Mouse (Mus musculus): ENCODE data around the gene Gm17455. TPM values are rescaled to one million over a fixed set of nuclear protein-coding genes. Genes with fewer than 3 reads are reported as not detected.

Gene Gm17455
- polyA plus RNA-seq, 1 experiment from 2014 or later = 1.3 TPM

GRCm38 (mm10) chr10:60379419-60379957, 20.0 kb upstream of the Gm17455 start:
- Histone ChIP-seq H3K4me3 (ENCODE audit: low read depth, low read length) (no peak overlapping the region), H3K27me3 (ENCODE audit: control insufficient read depth, insufficient read depth, low read length) (no peaks in the 10 kb centered on the region), H3K36me3 (replicated peaks; ENCODE audit: control insufficient read depth, insufficient read depth, low read depth, low read length) (no peaks in the 10 kb centered on the region), H3K4me2 (ENCODE audit: low read depth, low read length) (no peak overlapping the region), H3K9ac (replicated peaks; ENCODE audit: low read length) (no peak overlapping the region), H3K4me1 (ENCODE audit: control insufficient read depth, insufficient read depth, low read length) (no peaks in the 10 kb centered on the region), H3K27ac (replicated peaks; ENCODE audit: low read depth, low read length) (no peak overlapping the region), H3K9me3 (replicated peaks; ENCODE audit: control insufficient read depth, low read length) (no peaks in the 10 kb centered on the region)
- DNase-seq (ENCODE audit: low spot score) (no peak), ATAC-seq (replicated peaks; ENCODE audit: insufficient number of reproducible peaks, low FRiP score, low TSS enrichment, low read depth) (no peak)
- 62% methylated on average over 9 of the region's 9 CpGs for WGBS

GRCm38 (mm10) chr10:60380229-60380628, 19.3 kb upstream of the Gm17455 start:
- Histone ChIP-seq H3K4me3 (ENCODE audit: low read depth, low read length) (no peak overlapping the region), H3K36me3 (replicated peaks; ENCODE audit: control insufficient read depth, insufficient read depth, low read depth, low read length) (no peaks in the 10 kb centered on the region), H3K27me3 (ENCODE audit: control insufficient read depth, insufficient read depth, low read length) (no peaks in the 10 kb centered on the region), H3K9me3 (replicated peaks; ENCODE audit: control insufficient read depth, low read length) (no peaks in the 10 kb centered on the region), H3K4me2 (ENCODE audit: low read depth, low read length) (no peak overlapping the region), H3K9ac (replicated peaks; ENCODE audit: low read length) (no peak overlapping the region), H3K27ac (replicated peaks; ENCODE audit: low read depth, low read length) (no peak overlapping the region), H3K4me1 (ENCODE audit: control insufficient read depth, insufficient read depth, low read length) (no peaks in the 10 kb centered on the region)
- ATAC-seq (replicated peaks; ENCODE audit: insufficient number of reproducible peaks, low FRiP score, low TSS enrichment, low read depth) (no peak), DNase-seq (ENCODE audit: low spot score) (no peak)
- 59% methylated on average over 3 of the region's 3 CpGs for WGBS

GRCm38 (mm10) chr10:60381142-60381925, 18.2 kb upstream of the Gm17455 start:
- no peak overlapping the region for H3K9ac ChIP-seq (replicated peaks; ENCODE audit: low read length)
- no peak overlapping the region for H3K27ac ChIP-seq (replicated peaks; ENCODE audit: low read depth, low read length)
- no peaks in the 10 kb centered on the region for H3K27me3 ChIP-seq (ENCODE audit: control insufficient read depth, insufficient read depth, low read length)
- H3K36me3 ChIP-seq (replicated peaks; ENCODE audit: control insufficient read depth, insufficient read depth, low read depth, low read length) = no peaks in the 10 kb centered on the region
- 68% methylated on average over 10 of the region's 10 CpGs for WGBS
- H3K4me2 ChIP-seq (ENCODE audit: low read depth, low read length) = no peak overlapping the region
- no peak for DNase-seq (ENCODE audit: low spot score)
- H3K4me1 ChIP-seq (ENCODE audit: control insufficient read depth, insufficient read depth, low read length) = no peaks in the 10 kb centered on the region
- no peaks in the 10 kb centered on the region for H3K9me3 ChIP-seq (replicated peaks; ENCODE audit: control insufficient read depth, low read length)
- ATAC-seq (replicated peaks; ENCODE audit: insufficient number of reproducible peaks, low FRiP score, low TSS enrichment, low read depth) = no peak
- no peak overlapping the region for H3K4me3 ChIP-seq (ENCODE audit: low read depth, low read length)

- H3K4me1 ChIP-seq (ENCODE audit: control insufficient read depth, insufficient read depth, low read length) = no peaks in the 10 kb centered on the region
- H3K9me3 ChIP-seq (replicated peaks; ENCODE audit: control insufficient read depth, low read length) = no peaks in the 10 kb centered on the region
- H3K4me2 ChIP-seq (ENCODE audit: low read depth, low read length) = no peak overlapping the region
- H3K36me3 ChIP-seq (replicated peaks; ENCODE audit: control insufficient read depth, insufficient read depth, low read depth, low read length) = no peaks in the 10 kb centered on the region
- no peak overlapping the region for H3K9ac ChIP-seq (replicated peaks; ENCODE audit: low read length)
- DNase-seq (ENCODE audit: low spot score) (no peak), ATAC-seq (replicated peaks; ENCODE audit: insufficient number of reproducible peaks, low FRiP score, low TSS enrichment, low read depth) (no peak)
- H3K4me3 ChIP-seq (ENCODE audit: low read depth, low read length) = no peak overlapping the region
- H3K27ac ChIP-seq (replicated peaks; ENCODE audit: low read depth, low read length) = no peak overlapping the region
- WGBS = 83% methylated on average over 2 of the region's 2 CpGs
- H3K27me3 ChIP-seq (ENCODE audit: control insufficient read depth, insufficient read depth, low read length) = no peaks in the 10 kb centered on the region
Observed at GRCm38 (mm10) chr10:60388332-60388731, 11.2 kb upstream of the Gm17455 start.

- H3K4me3 ChIP-seq (ENCODE audit: low read depth, low read length) = no peak overlapping the region
- WGBS = 48% methylated on average over 9 of the region's 9 CpGs
- no peaks in the 10 kb centered on the region for H3K4me1 ChIP-seq (ENCODE audit: control insufficient read depth, insufficient read depth, low read length)
- DNase-seq (ENCODE audit: low spot score) = no peak
- no peak overlapping the region for H3K9ac ChIP-seq (replicated peaks; ENCODE audit: low read length)
- no peak overlapping the region for H3K4me2 ChIP-seq (ENCODE audit: low read depth, low read length)
- no peaks in the 10 kb centered on the region for H3K36me3 ChIP-seq (replicated peaks; ENCODE audit: control insufficient read depth, insufficient read depth, low read depth, low read length)
- no peak overlapping the region for H3K27ac ChIP-seq (replicated peaks; ENCODE audit: low read depth, low read length)
- ATAC-seq (replicated peaks; ENCODE audit: insufficient number of reproducible peaks, low FRiP score, low TSS enrichment, low read depth) = no peak
- H3K9me3 ChIP-seq (replicated peaks; ENCODE audit: control insufficient read depth, low read length) = no peaks in the 10 kb centered on the region
- no peaks in the 10 kb centered on the region for H3K27me3 ChIP-seq (ENCODE audit: control insufficient read depth, insufficient read depth, low read length)
Observed at GRCm38 (mm10) chr10:60389447-60389865, 10.1 kb upstream of the Gm17455 start.

- ATAC-seq (replicated peaks; ENCODE audit: insufficient number of reproducible peaks, low FRiP score, low TSS enrichment, low read depth) (no peak), DNase-seq (ENCODE audit: low spot score) (no peak)
- Histone ChIP-seq H3K27ac (replicated peaks; ENCODE audit: low read depth, low read length) (no peak overlapping the region), H3K4me1 (ENCODE audit: control insufficient read depth, insufficient read depth, low read length) (no peaks in the 10 kb centered on the region), H3K4me2 (ENCODE audit: low read depth, low read length) (no peak overlapping the region), H3K9ac (replicated peaks; ENCODE audit: low read length) (no peak overlapping the region), H3K9me3 (replicated peaks; ENCODE audit: control insufficient read depth, low read length) (no peaks in the 10 kb centered on the region), H3K36me3 (replicated peaks; ENCODE audit: control insufficient read depth, insufficient read depth, low read depth, low read length) (no peaks in the 10 kb centered on the region), H3K27me3 (ENCODE audit: control insufficient read depth, insufficient read depth, low read length) (no peaks in the 10 kb centered on the region), H3K4me3 (ENCODE audit: low read depth, low read length) (no peak overlapping the region)
- 42% methylated on average over 6 of the region's 6 CpGs for WGBS
Observed at GRCm38 (mm10) chr10:60390177-60390903, 9.2 kb upstream of the Gm17455 start.

DNA sequence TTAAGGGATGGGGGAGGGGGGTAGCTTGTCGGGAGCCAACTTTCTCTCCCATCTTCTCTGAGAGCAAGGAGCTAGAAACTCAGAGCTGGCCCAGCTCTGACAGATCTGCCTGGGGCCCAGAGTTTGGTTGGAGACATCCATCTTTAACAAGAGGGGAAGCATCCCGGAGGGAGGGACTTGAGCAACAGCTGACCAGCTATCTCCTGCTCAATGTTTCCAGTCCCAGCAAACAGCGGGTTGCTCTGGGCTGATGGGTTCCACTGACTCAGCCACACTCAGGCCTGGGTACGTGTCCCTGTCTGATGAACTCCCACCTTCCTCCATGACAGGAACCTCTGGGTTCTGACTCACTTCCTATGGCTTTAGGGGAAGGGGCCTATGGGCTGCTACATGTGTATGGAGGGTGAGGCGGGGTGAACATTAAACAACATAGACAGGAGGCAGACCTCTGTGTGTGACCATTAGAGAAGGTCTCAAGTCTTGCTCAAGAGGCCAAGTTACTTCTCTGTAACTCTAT, 8.6 kb upstream of the Gm17455 start:
- DNase-seq (ENCODE audit: low spot score) = no peak
- no peak overlapping the region for H3K27ac ChIP-seq (replicated peaks; ENCODE audit: low read depth, low read length)
- no peaks in the 10 kb centered on the region for H3K4me1 ChIP-seq (ENCODE audit: control insufficient read depth, insufficient read depth, low read length)
- no peak overlapping the region for H3K9ac ChIP-seq (replicated peaks; ENCODE audit: low read length)
- no peaks in the 10 kb centered on the region for H3K36me3 ChIP-seq (replicated peaks; ENCODE audit: control insufficient read depth, insufficient read depth, low read depth, low read length)
- no peaks in the 10 kb centered on the region for H3K9me3 ChIP-seq (replicated peaks; ENCODE audit: control insufficient read depth, low read length)
- 64% methylated on average over 5 of the region's 5 CpGs for WGBS
- H3K4me3 ChIP-seq (ENCODE audit: low read depth, low read length) = no peak overlapping the region
- no peak for ATAC-seq (replicated peaks; ENCODE audit: insufficient number of reproducible peaks, low FRiP score, low TSS enrichment, low read depth)
- H3K4me2 ChIP-seq (ENCODE audit: low read depth, low read length) = no peak overlapping the region
- H3K27me3 ChIP-seq (ENCODE audit: control insufficient read depth, insufficient read depth, low read length) = no peaks in the 10 kb centered on the region

- no peak overlapping the region for H3K27ac ChIP-seq (replicated peaks; ENCODE audit: low read depth, low read length)
- H3K4me2 ChIP-seq (ENCODE audit: low read depth, low read length) = no peak overlapping the region
- no peak overlapping the region for H3K9ac ChIP-seq (replicated peaks; ENCODE audit: low read length)
- WGBS = 90% methylated on average over 9 of the region's 9 CpGs
- H3K4me1 ChIP-seq (ENCODE audit: control insufficient read depth, insufficient read depth, low read length) = no peaks in the 10 kb centered on the region
- DNase-seq (ENCODE audit: low spot score) (no peak), ATAC-seq (replicated peaks; ENCODE audit: insufficient number of reproducible peaks, low FRiP score, low TSS enrichment, low read depth) (no peak)
- H3K4me3 ChIP-seq (ENCODE audit: low read depth, low read length) = no peak overlapping the region
- no peaks in the 10 kb centered on the region for H3K9me3 ChIP-seq (replicated peaks; ENCODE audit: control insufficient read depth, low read length)
- H3K36me3 ChIP-seq (replicated peaks; ENCODE audit: control insufficient read depth, insufficient read depth, low read depth, low read length) = no peaks in the 10 kb centered on the region
- H3K27me3 ChIP-seq (ENCODE audit: control insufficient read depth, insufficient read depth, low read length) = no peaks in the 10 kb centered on the region
Observed at GRCm38 (mm10) chr10:60391661-60392060, 7.9 kb upstream of the Gm17455 start.

All from embryonic facial prominence, embryonic 11.5 days (tissue).